Mouse (Mus musculus) cerebellum, adult 2 months (tissue): ENCODE measurements around the gene Lingo1.

Source experiments
- CTCF ChIP-seq: fragments of 200-500 bp; IDR thresholded peaks from 2 replicates; pipeline ENCODE4 v1.5.1; 2011; ENCODE audit warnings: low read depth, mild to moderate bottlenecking, control low read depth, low read length, moderate library complexity, borderline replicate concordance; ENCODE audit not compliant: insufficient read depth
- POLR2A ChIP-seq: fragments of 200-500 bp; IDR thresholded peaks from 2 replicates; pipeline ENCODE4 v1.6.1; 2011; ENCODE audit warnings: low read length, control low read depth, borderline replicate concordance; ENCODE audit not compliant: insufficient read depth

DNA sequence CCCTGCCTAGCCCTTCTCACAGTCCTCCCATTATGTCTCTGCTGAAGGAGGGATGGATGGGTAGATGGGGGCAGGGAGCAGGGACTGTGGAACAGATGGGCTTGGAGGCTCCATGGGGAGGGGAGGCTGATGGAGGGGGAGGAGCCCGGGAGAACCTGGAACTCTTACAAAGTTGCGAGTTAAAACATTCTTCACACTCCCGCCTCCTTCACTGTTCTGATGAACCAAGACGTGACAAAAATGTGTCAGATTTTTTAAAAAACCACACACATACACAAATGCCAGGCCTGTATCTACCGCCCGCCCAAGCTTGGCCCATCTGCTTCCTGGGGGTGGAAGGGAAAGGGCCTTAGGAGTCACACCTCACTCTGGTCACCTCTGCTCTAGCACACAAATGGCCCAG lies 138.3 kb downstream of the Lingo1 start:
- no peak for TF ChIP-seq POLR2A
- no peak for TF ChIP-seq CTCF
